Mouse (Mus musculus) liver, postnatal 0 days (tissue): ENCODE measurements around the gene Kalrn. TPM values are rescaled to one million over a fixed set of nuclear protein-coding genes. Genes with fewer than 3 reads are reported as not detected.
A peak's percentile ranks its signal among the peaks of the same experiment; 100 is the strongest.

Experiments
- ATAC-seq: fragments of 200-750 bp; cut with Nextera tagmentation; 2 replicates; pipeline ENCODE4 v1.8.0; 2017; ENCODE audit warnings: mild to moderate bottlenecking, moderate library complexity
- DNase-seq: peaks from one replicate; pipeline ENCODE4 v3.0.0-alpha.2; 2016
- H3K27ac ChIP-seq: fragments of 300-500 bp; sonication (generic); 2 replicates; pipeline ENCODE4 v1.5.1; 2014; ENCODE audit warnings: antibody characterized with exemption, moderate library complexity, mild to moderate bottlenecking, low read depth
- H3K27me3 ChIP-seq: fragments of 300-500 bp; sonication (generic); 2 replicates; pipeline ENCODE4 v1.6.1; 2014; ENCODE audit warnings: low read length, control low read depth, mixed read lengths; ENCODE audit not compliant: insufficient read depth
- H3K36me3 ChIP-seq: fragments of 300-500 bp; sonication (generic); replicated peaks from 2 replicates; pipeline ENCODE4 v1.6.1; 2014; ENCODE audit warnings: mild to moderate bottlenecking, control low read depth, low read length, moderate library complexity, mixed read lengths; ENCODE audit not compliant: insufficient read depth
- H3K4me1 ChIP-seq: fragments of 300-500 bp; sonication (generic); 2 replicates; pipeline ENCODE4 v1.6.1; 2014; ENCODE audit warnings: antibody characterized with exemption, mild to moderate bottlenecking, control low read depth; ENCODE audit not compliant: insufficient read depth
- H3K4me2 ChIP-seq: fragments of 300-500 bp; sonication (generic); 2 replicates; pipeline ENCODE4 v1.6.1; 2014; ENCODE audit warnings: low read depth, mild to moderate bottlenecking, low read length, moderate library complexity, mixed read lengths
- H3K4me3 ChIP-seq: fragments of 300-500 bp; sonication (generic); 2 replicates; pipeline ENCODE4 v1.5.1; 2014; ENCODE audit warnings: low read depth, low read length
- H3K9ac ChIP-seq: fragments of 300-500 bp; sonication (generic); replicated peaks from 2 replicates; pipeline ENCODE4 v1.6.1; 2014; ENCODE audit warnings: mild to moderate bottlenecking, moderate library complexity
- H3K9me3 ChIP-seq: fragments of 300-500 bp; sonication (generic); 2 replicates; pipeline ENCODE4 v1.6.1; 2016; ENCODE audit warnings: mild to moderate bottlenecking, control low read depth, low read length, mixed read lengths
- CTCF ChIP-seq: sonication (generic); IDR thresholded peaks from 2 replicates; pipeline ENCODE4 v1.5.1; 2016; ENCODE audit warnings: antibody characterized with exemption, low read depth
- EP300 ChIP-seq: IDR thresholded peaks from 2 replicates; pipeline ENCODE4 v1.6.1; 2016; ENCODE audit warnings: antibody characterized with exemption, low read depth, mild to moderate bottlenecking
- WGBS: fragments of 180-500 bp; shearing (Covaris S2); extraction: QIAGEN DNeasy Blood & Tissue Kit; methylation state at CpG from one replicate; pipeline ENCODE4 v1.1.7; 2014; ENCODE audit not compliant: insufficient replicate concordance; 5-methylcytosine and 5-hydroxymethylcytosine counted together
- polyA plus RNA-seq: library from polyadenylated mRNA; unstranded; fragments of >200 nt; fragmentation: Nextera tagmentation; extraction: Ambion mirVana; gene quantifications from 2 replicates; pipeline ENCODE4 v1.2.1, GENCODE M21; 2015

Gene Kalrn
- polyA plus RNA-seq, 1 experiment from 2014 or later, result 16.7 TPM

DNA sequence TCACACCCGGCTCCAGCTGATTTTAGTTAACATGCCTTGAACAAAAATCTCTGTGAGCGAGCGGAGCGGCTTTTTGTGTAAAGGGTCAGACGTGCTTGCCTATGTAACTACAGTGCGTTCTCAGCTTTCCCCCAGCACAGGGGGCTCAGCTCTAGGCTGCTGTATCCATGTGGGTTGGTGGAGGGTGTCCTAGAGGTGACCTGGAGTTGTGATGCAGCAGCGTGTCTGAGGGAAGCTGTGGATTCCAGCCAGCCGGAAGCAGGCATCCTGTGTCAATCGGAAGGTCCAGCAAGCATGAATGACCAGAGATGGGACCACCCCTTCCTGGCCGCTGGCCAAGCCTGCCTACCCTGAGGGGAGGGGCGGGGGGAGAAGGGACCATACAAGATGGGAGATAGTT lies 631.0 kb downstream of the Kalrn start:
- Histone ChIP-seq H3K4me1 (peaks cover 23% of the 10 kb centered on the region), H3K4me3 (no peak overlapping the region), H3K27me3 (no peaks in the 10 kb centered on the region), H3K36me3 (no peaks in the 10 kb centered on the region; the same call in 1 of the 2 replicates), H3K4me2 (no peak overlapping the region), H3K9ac (no peak overlapping the region), H3K27ac (no peak overlapping the region), H3K9me3 (no peaks in the 10 kb centered on the region)
- 77% methylated on average over 11 of the region's 11 CpGs for WGBS
- TF ChIP-seq CTCF, result no peak
- TF ChIP-seq EP300, result no peak
- no peak for ATAC-seq
- DNase-seq, result peak; percentile 45

GRCm38 (mm10) chr16:33941271-33941781 lies 632.0 kb downstream of the Kalrn start:
- 46% methylated on average over 11 of the region's 11 CpGs for WGBS
- Histone ChIP-seq H3K4me1 (peaks cover 16% of the 10 kb centered on the region), H3K27ac (no peak overlapping the region), H3K9me3 (no peaks in the 10 kb centered on the region), H3K27me3 (no peaks in the 10 kb centered on the region), H3K36me3 (no peaks in the 10 kb centered on the region; the same call in 1 of the 2 replicates), H3K4me3 (no peak overlapping the region), H3K9ac (no peak overlapping the region), H3K4me2 (no peak overlapping the region)
- DNase-seq (no peak), ATAC-seq (peak; percentile 51; the same call in 1 of the 2 replicates)
- no peak for TF ChIP-seq EP300
- no peak for TF ChIP-seq CTCF

- Histone ChIP-seq H3K4me1 (peaks cover 11% of the 10 kb centered on the region), H3K27me3 (no peaks in the 10 kb centered on the region), H3K27ac (no peak overlapping the region), H3K4me2 (no peak overlapping the region), H3K36me3 (no peaks in the 10 kb centered on the region; the same call in 1 of the 2 replicates), H3K4me3 (no peak overlapping the region), H3K9ac (no peak overlapping the region), H3K9me3 (no peaks in the 10 kb centered on the region)
- ATAC-seq (no peak), DNase-seq (no peak)
- WGBS, result 74% methylated on average over 5 of the region's 5 CpGs
- TF ChIP-seq CTCF, result no peak
- TF ChIP-seq EP300, result no peak
Observed at GRCm38 (mm10) chr16:33940095-33940494, 633.2 kb downstream of the Kalrn start.

DNA sequence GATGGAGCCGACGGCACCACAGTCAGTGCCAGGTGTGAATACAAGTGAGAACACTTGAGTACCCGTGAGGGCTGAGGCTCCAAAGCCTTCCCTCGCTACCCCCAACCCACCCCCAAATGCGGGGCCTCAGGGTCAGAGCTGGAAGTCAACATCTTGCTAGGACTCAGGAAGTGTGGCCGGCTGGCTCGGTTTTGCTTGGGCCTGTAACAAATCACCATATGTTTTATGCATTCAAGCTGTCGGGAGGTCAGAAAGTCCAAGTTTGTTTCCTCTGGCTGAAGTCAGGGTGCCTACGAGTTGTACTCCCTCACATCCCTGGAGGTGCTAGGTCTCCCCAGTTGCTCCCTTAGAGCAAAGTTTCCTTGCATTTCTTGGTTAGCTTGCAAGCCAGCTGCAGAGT lies 633.7 kb downstream of the Kalrn start:
- Histone ChIP-seq H3K27me3 (no peaks in the 10 kb centered on the region), H3K27ac (no peak overlapping the region), H3K4me1 (peaks cover 9% of the 10 kb centered on the region), H3K4me3 (no peak overlapping the region), H3K4me2 (no peak overlapping the region), H3K36me3 (no peaks in the 10 kb centered on the region; the same call in 1 of the 2 replicates), H3K9me3 (no peaks in the 10 kb centered on the region), H3K9ac (no peak overlapping the region)
- 56% methylated on average over 9 of the region's 9 CpGs for WGBS
- no peak for TF ChIP-seq EP300
- no peak for TF ChIP-seq CTCF
- DNase-seq (no peak), ATAC-seq (no peak)

DNA sequence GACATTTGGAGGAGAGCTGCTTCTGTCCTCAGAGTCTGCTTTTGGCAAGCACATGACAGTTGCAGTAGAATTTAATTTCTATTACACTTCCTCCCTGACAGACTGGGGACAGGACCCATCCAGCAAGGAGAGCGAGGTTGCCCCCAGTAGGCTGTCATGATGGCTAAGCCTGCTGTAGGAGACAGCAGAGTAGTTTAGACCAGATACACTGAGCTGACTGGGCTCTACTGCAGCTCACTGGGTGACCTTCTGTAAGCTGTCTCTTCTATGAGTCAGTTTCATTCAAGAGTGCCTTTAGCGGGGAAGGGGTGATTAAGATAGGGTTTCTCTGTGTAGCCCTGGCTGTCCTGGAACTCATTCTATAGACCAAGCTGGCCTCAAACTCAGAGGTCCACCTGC lies 634.2 kb downstream of the Kalrn start:
- ATAC-seq (no peak), DNase-seq (no peak)
- H3K36me3 ChIP-seq, result no peaks in the 10 kb centered on the region; the same call in 1 of the 2 replicates
- no peak overlapping the region for H3K4me3 ChIP-seq
- H3K27ac ChIP-seq, result no peak overlapping the region
- H3K4me1 ChIP-seq, result peaks cover 14% of the 10 kb centered on the region
- WGBS, result 74% methylated on average over 2 of the region's 2 CpGs
- no peaks in the 10 kb centered on the region for H3K27me3 ChIP-seq
- TF ChIP-seq EP300 (no peak), CTCF (no peak)
- H3K9ac ChIP-seq, result no peak overlapping the region
- no peaks in the 10 kb centered on the region for H3K9me3 ChIP-seq
- H3K4me2 ChIP-seq, result no peak overlapping the region

DNA sequence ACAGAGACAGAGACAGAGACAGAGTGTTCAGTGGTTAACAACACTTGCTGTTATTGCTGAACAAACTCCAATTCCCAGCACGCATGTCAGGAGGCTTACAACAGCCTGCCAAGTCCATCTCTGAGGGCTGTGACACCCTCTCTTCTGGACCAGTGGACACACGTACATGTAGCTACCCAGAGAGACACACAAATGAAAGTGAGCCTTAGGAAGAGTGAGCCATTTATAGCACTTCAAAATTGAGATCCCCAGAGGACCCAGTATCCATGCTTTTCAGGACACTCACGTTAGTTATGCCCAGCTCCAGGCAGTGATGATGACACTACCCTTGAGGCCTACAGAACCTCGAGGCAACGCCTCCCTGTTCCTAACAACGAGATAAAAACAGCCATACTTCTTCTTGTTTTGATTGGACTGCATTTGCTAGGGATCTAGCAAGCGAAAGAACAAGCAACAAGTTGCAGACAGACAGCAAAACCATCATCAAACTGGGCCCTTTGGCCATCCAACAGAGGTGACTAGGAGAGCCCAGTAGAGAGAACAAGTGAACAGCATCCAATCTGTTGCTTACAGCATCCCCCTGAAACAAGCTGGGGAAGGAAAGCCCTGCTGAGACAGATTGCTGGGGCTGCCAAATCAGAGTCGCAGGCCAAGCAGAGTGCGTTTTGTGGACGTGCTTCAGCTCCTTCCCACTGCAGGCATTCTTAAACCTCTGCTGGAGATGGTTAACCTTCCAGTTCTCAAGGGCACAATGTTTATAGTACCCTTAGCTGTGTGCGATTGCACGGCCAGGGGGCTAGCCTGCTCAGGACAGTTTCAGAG lies 634.8 kb downstream of the Kalrn start:
- Histone ChIP-seq H3K27ac (no peak overlapping the region), H3K27me3 (no peaks in the 10 kb centered on the region), H3K4me2 (no peak overlapping the region), H3K36me3 (no peaks in the 10 kb centered on the region; the same call in 1 of the 2 replicates), H3K4me1 (peaks cover 18% of the 10 kb centered on the region), H3K4me3 (no peak overlapping the region), H3K9ac (no peak overlapping the region), H3K9me3 (no peaks in the 10 kb centered on the region)
- TF ChIP-seq CTCF, result no peak
- TF ChIP-seq EP300, result no peak
- no peak for ATAC-seq
- DNase-seq, result no peak
- WGBS, result 65% methylated on average over 12 of the region's 12 CpGs
